Mouse (Mus musculus): ENCODE data around the gene Txn1. TPM values are rescaled to one million over a fixed set of nuclear protein-coding genes. Genes with fewer than 3 reads are reported as not detected.

The Txn1 gene
- polyA plus RNA-seq, 1 experiment, result 417 TPM

DNA sequence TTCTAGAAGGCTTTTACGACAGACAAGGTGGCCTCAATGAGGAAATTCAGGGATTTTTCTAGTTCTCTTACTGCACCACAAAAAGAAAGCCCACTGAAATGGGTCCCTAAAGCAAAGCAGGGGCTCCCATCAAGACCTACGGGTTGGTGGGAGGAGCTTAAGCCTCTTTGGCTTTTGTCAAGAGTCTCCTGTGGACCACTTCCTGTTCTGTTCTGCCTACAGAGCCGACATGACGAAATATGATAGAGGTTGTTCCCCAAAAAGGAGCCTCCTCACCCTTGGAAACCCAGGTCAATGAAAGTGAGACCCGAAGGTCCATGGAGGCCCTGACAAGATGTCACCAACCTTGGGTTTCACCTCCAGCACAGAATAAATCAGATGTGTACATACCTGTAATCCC, 53.6 kb downstream of the Txn1 start:
- Histone ChIP-seq H3K27me3 (ENCODE audit: control insufficient read depth, insufficient read depth, low read length, poor library complexity, severe bottlenecking) (no peaks in the 10 kb centered on the region), H3K4me1 (ENCODE audit: control insufficient read depth, insufficient read depth, low read length) (no peaks in the 10 kb centered on the region), H3K9me3 (replicated peaks; ENCODE audit: control insufficient read depth, insufficient read depth, low read length, poor library complexity, severe bottlenecking) (no peaks in the 10 kb centered on the region), H3K9ac (ENCODE audit: low read depth, poor library complexity, severe bottlenecking) (no peak overlapping the region), H3K4me3 (ENCODE audit: low read depth, low read length) (no peak overlapping the region), H3K27ac (ENCODE audit: insufficient read depth, low read length) (no peak overlapping the region), H3K36me3 (ENCODE audit: control insufficient read depth, insufficient read depth, low read length, poor library complexity, severe bottlenecking) (no peaks in the 10 kb centered on the region)
- TF ChIP-seq EP300 (IDR thresholded peaks at IDR 0.05; ENCODE audit: insufficient read depth, low read depth, low read length), result no peak
- no peak for TF ChIP-seq CTCF (IDR thresholded peaks at IDR 0.05; ENCODE audit: low read depth, low read length)
- TF ChIP-seq POLR2A (IDR thresholded peaks at IDR 0.05; ENCODE audit: insufficient read depth, low read length), result no peak

DNA sequence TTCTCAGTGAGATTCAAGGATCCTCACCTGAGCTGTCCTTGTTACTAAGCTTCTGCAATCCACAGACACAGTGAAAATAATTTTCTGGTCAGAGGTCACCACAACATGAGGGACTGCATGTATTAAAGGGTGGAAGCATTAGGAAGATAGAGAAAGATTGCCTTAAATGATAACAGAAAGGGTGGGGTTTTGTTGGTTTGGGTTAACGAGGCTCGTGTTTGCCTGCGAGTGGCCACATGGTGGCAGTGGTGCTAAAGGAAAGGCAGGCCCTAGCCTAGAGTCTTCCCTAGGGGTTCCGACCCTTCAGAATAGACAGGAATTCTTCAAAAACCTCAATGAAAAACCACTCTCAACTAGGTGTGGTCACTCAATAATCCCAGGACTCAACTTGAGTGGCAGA, 55.0 kb downstream of the Txn1 start:
- Histone ChIP-seq H3K9me3 (replicated peaks; ENCODE audit: control insufficient read depth, insufficient read depth, low read length, poor library complexity, severe bottlenecking) (no peaks in the 10 kb centered on the region), H3K36me3 (ENCODE audit: control insufficient read depth, insufficient read depth, low read length, poor library complexity, severe bottlenecking) (no peaks in the 10 kb centered on the region), H3K4me3 (ENCODE audit: low read depth, low read length) (no peak overlapping the region), H3K9ac (ENCODE audit: low read depth, poor library complexity, severe bottlenecking) (no peak overlapping the region), H3K27ac (ENCODE audit: insufficient read depth, low read length) (no peak overlapping the region), H3K27me3 (ENCODE audit: control insufficient read depth, insufficient read depth, low read length, poor library complexity, severe bottlenecking) (no peaks in the 10 kb centered on the region), H3K4me1 (ENCODE audit: control insufficient read depth, insufficient read depth, low read length) (no peaks in the 10 kb centered on the region)
- TF ChIP-seq POLR2A (IDR thresholded peaks at IDR 0.05; ENCODE audit: insufficient read depth, low read length) (no peak), CTCF (IDR thresholded peaks at IDR 0.05; ENCODE audit: low read depth, low read length) (peak; percentile 90), EP300 (IDR thresholded peaks at IDR 0.05; ENCODE audit: insufficient read depth, low read depth, low read length) (0 out of 2 replicates have a peak, but pooled peaks have one; percentile 16)

DNA sequence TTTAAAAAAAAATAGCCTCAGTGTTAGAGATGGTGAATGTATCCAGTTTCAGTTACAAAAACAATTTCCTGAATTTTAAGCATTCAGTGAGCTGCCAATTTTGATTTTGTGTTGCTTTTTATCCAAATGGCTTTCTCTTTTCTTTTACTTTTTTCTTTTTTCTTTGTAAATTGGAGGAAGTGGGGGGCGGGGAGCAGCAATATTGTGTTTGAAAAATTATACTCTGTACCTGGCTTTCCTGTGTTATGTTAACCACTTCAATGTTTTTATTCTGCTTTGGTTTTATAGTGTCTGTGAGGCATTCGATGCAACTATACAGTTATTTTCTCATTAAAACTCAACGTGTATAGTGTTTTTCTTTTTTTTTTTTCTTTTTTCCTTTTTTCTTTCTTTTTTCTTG, 59.6 kb downstream of the Txn1 start:
- H3K4me3 ChIP-seq (ENCODE audit: low read depth, low read length), result no peak overlapping the region
- H3K27ac ChIP-seq (ENCODE audit: insufficient read depth, low read length), result no peak overlapping the region
- TF ChIP-seq POLR2A (IDR thresholded peaks at IDR 0.05; ENCODE audit: insufficient read depth, low read length), result no peak
- TF ChIP-seq CTCF (IDR thresholded peaks at IDR 0.05; ENCODE audit: low read depth, low read length), result no peak
- TF ChIP-seq EP300 (IDR thresholded peaks at IDR 0.05; ENCODE audit: insufficient read depth, low read depth, low read length), result no peak
- H3K9ac ChIP-seq (ENCODE audit: low read depth, poor library complexity, severe bottlenecking), result no peak overlapping the region
- peaks cover 4% of the 10 kb centered on the region; the same call in 1 of the 2 replicates for H3K36me3 ChIP-seq (ENCODE audit: control insufficient read depth, insufficient read depth, low read length, poor library complexity, severe bottlenecking)
- no peaks in the 10 kb centered on the region for H3K27me3 ChIP-seq (ENCODE audit: control insufficient read depth, insufficient read depth, low read length, poor library complexity, severe bottlenecking)
- H3K4me1 ChIP-seq (ENCODE audit: control insufficient read depth, insufficient read depth, low read length), result no peaks in the 10 kb centered on the region
- no peaks in the 10 kb centered on the region for H3K9me3 ChIP-seq (replicated peaks; ENCODE audit: control insufficient read depth, insufficient read depth, low read length, poor library complexity, severe bottlenecking)

DNA sequence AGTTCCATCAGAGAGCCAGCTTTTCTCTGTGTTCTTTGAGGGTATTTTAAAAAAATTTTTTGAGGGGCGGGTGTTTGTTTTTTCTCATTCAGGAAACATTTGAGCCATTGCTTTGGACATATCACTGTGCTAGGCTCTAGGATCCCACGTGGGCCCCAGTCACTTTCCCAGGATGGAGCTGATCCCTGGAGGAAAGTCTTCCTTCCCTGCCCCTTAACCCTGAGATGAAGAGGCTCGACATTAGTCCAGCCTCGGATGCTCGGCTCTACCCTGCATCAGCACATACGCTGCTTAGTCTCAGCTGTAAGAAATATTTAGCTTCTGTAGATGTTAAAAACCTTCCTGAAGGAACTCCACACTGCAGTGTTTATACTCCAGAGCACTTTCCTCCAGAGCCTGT, 60.3 kb downstream of the Txn1 start:
- Histone ChIP-seq H3K9me3 (replicated peaks; ENCODE audit: control insufficient read depth, insufficient read depth, low read length, poor library complexity, severe bottlenecking) (no peaks in the 10 kb centered on the region), H3K27ac (ENCODE audit: insufficient read depth, low read length) (no peak overlapping the region), H3K4me3 (ENCODE audit: low read depth, low read length) (no peak overlapping the region), H3K36me3 (ENCODE audit: control insufficient read depth, insufficient read depth, low read length, poor library complexity, severe bottlenecking) (peaks cover 4% of the 10 kb centered on the region; the same call in 1 of the 2 replicates), H3K9ac (ENCODE audit: low read depth, poor library complexity, severe bottlenecking) (no peak overlapping the region), H3K27me3 (ENCODE audit: control insufficient read depth, insufficient read depth, low read length, poor library complexity, severe bottlenecking) (no peaks in the 10 kb centered on the region), H3K4me1 (ENCODE audit: control insufficient read depth, insufficient read depth, low read length) (no peaks in the 10 kb centered on the region)
- TF ChIP-seq CTCF (IDR thresholded peaks at IDR 0.05; ENCODE audit: low read depth, low read length) (no peak), EP300 (IDR thresholded peaks at IDR 0.05; ENCODE audit: insufficient read depth, low read depth, low read length) (no peak), POLR2A (IDR thresholded peaks at IDR 0.05; ENCODE audit: insufficient read depth, low read length) (no peak)

DNA sequence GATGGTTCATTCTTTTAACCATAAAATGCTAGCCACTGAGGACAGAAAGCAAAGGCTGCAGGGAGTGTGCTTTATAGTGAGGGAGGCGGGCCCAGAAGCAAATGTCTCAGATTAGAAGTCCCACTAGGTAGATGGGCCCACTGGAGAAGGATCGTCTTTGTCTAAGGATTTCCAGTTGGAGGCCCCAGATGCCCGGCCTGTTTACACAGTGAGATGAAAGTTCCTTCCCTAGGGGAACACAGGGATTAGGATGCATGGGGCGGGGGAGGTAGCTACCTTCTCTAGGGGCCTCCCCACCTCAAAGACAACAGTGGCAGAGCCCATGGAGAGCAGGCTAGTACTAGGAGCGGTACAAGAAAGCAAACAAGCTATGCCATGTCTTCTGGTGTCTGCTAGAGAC, 61.1 kb downstream of the Txn1 start:
- Histone ChIP-seq H3K9ac (ENCODE audit: low read depth, poor library complexity, severe bottlenecking) (no peak overlapping the region), H3K36me3 (ENCODE audit: control insufficient read depth, insufficient read depth, low read length, poor library complexity, severe bottlenecking) (peaks cover 4% of the 10 kb centered on the region; the same call in 1 of the 2 replicates), H3K4me1 (ENCODE audit: control insufficient read depth, insufficient read depth, low read length) (no peaks in the 10 kb centered on the region), H3K9me3 (replicated peaks; ENCODE audit: control insufficient read depth, insufficient read depth, low read length, poor library complexity, severe bottlenecking) (no peaks in the 10 kb centered on the region), H3K4me3 (ENCODE audit: low read depth, low read length) (no peak overlapping the region), H3K27ac (ENCODE audit: insufficient read depth, low read length) (no peak overlapping the region), H3K27me3 (ENCODE audit: control insufficient read depth, insufficient read depth, low read length, poor library complexity, severe bottlenecking) (no peaks in the 10 kb centered on the region)
- TF ChIP-seq POLR2A (IDR thresholded peaks at IDR 0.05; ENCODE audit: insufficient read depth, low read length) (no peak), CTCF (IDR thresholded peaks at IDR 0.05; ENCODE audit: low read depth, low read length) (no peak), EP300 (IDR thresholded peaks at IDR 0.05; ENCODE audit: insufficient read depth, low read depth, low read length) (no peak)

Other genes with a start within 250 kb of the Txn1 start
- gene Akap2, start 238.8 kb downstream of the Txn1 start, polyA plus RNA-seq (2011; ENCODE audit: insufficient read depth, insufficient read length, low read depth, missing spikeins), result 91.4 and 96.5 TPM in 2 replicates
- gene D630039A03Rik, start 40.1 kb downstream of the Txn1 start, polyA plus RNA-seq (2011; ENCODE audit: insufficient read depth, insufficient read length, low read depth, missing spikeins), result 2.0 and 2.5 TPM in 2 replicates
- not detected in 2 replicates for gene Txndc8, start 52.7 kb upstream of the Txn1 start, polyA plus RNA-seq (2011; ENCODE audit: insufficient read depth, insufficient read length, low read depth, missing spikeins)